Mouse (Mus musculus) bone marrow macrophage, adult 2 months (primary cell): ENCODE data around the gene Csrp1.

Source experiments
- CTCF ChIP-seq: IDR thresholded peaks from 2 replicates; pipeline ENCODE4 v1.5.1; 2012; ENCODE audit warnings: low read depth, mild to moderate bottlenecking, low read length, moderate library complexity
- POLR2A ChIP-seq: IDR thresholded peaks from 2 replicates; pipeline ENCODE4 v1.6.1; 2012; ENCODE audit warnings: mild to moderate bottlenecking, low read depth, low read length, borderline replicate concordance

DNA sequence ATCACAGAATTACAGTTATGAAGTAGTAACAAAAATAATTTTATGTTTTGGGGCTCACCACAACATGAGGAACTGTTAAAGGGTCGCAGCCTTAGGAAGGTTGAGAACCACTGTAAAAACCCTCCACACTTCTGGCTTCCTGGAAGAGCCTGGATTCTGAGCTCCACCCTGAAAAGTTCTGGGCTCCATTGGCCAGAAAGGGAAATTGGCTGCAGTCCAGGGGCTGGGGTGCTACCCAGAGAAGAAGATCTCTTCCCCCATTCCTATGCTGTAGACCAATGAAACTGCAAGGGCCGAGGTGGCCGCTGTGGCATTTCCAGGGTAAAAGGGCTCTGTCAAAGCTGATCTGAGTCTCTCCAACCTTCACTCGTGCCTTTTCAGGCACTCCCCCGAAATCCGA lies 21.8 kb upstream of the Csrp1 start:
- TF ChIP-seq POLR2A (no peak), CTCF (no peak)
